Mouse (Mus musculus) CD8-positive naive resting alpha-beta T cell, adult 2 months (primary cell): ENCODE data around the gene Rbm12.
A peak's percentile ranks its signal among the peaks of the same experiment; 100 is the strongest.
"Not testable (repeated sequence)": the region's sequence is repeated elsewhere in the genome, so short reads cannot be mapped to it uniquely, and the experiment has no call there.

Experiments
- DNase-seq, 2 experiments: peaks; one replicate each; pipeline ENCODE4 v3.0.0; 2022; ENCODE audit warnings: low read depth in 2 of 2, low spot score in 2 of 2

Gene Rbm12

GRCm38 (mm10) chr2:156111358-156112079 lies at the start of gene Rbm12, which contains the start of gene Cpne1:
Rbm12 (minus strand) TSS chr2:156111978.
Cpne1 (minus strand) TSS chr2:156111965.
- peak; percentile 88 to 94 for DNase-seq

DNA sequence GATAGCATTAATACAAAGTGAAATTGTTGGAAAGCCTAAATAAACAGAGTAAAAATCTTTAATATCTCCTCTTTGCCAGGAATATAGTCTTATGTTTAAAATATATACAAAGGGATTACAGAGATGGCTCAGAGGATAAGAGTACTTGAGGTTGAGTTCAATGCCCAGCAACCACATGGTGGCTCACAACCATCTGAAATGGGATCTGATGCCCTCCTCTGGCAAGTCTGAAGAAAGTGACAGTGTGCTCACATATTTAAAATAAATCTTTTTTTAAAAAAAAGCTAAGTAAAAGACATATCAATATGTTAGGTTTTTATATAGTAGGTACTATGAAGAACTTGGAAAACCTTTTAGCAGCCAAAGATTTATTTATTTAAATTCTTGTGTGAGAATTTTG lies 39.8 kb upstream of the Rbm12 start:
- DNase-seq: no peak

DNA sequence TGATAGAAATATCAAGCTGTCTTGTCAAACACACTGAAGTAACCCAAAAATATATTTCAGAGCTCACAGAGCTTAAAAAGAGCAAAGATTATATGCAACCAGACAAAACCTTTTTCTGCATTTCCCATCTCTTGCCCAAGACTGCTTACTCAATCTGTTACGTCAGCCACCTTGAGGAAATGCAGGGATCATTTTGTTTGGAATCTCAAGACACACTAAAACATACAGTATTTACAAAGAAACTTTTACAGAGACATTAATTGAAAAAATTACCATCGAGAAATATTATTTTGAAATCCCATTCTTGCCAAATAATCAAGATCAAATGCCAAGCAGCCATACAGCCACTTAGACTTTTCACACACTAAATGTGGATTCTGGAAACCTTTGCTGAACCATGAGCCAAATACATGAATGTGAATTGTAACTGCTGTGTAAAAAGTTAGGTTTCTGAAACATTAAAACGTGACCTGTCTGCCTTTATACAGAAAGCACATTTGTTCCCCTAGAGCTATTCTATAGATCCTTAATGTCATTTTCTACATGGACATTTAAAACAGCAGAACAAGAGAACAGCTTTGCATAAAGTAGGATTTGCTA lies 35.6 kb upstream of the Rbm12 start:
- no peak for DNase-seq

DNA sequence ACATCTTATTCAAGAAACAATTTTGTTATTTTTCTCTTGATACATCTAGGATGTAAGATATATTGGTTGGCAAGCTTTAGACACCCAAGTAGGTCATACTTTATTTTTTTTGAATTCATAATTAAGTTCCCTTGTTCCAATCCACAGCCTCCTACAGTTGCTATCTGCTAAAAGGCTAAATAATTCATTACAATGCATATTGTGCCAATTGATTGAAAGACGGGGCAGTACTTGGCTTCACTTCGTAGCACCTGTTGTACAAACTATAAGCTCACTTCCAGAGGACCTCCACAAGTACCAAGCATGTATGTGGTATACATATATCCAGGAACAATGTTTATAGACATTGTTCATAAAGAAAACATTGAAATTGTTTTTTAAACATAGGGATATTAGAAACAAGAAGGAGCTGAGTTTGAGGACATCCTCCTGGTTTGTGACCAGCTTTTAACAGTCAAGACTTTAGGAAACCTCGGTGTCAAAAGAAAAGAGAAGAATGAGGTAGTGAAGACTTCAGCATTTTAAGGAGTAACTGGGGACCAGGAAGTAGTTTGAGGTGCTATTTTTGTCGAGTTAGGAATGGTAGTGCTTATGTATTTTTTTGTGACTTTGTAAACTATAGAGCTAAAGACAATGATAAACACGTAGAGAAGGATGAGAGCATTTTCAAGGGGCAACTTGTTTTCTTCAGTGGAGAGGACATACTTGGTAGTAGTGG lies 34.7 kb upstream of the Rbm12 start:
- DNase-seq: no peak

GRCm38 (mm10) chr2:156145486-156146130 lies 33.8 kb upstream of the Rbm12 start:
- no peak for DNase-seq

DNA sequence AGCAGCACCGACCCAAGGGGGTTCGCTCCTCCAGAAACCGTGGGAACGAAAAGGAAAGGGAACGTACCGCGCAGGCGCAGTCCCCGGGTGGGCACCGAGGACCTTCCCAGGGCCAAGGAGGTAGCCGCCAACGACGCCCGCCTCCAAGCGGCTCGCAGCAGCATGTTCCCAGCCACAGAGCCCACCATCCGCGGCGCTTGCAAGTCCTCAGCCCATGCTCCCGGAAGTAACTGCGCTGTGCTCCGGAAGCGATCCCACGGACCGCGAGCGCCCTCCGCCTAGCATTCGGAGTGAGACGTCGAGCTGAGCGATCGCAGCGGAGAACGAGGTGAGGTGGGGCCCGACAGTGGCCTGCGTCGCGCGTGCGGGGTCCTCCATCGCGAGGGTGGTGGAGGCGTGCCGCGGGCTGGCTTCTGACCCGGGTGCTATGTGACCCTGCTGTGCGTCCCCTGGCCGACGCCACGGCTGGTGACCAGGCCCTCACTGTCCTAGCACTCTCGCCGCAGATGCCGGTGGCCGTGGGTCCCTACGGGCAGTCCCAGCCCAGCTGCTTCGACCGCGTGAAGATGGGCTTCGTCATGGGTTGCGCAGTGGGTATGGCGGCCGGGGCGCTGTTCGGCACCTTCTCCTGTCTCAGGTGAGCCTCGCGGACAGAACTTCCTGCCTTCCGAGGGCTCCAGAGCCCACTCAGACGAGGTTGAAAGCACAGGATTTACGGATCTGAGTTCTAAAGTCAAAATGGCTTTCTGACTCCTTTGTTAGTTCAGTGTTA lies 32.4 kb upstream of the Rbm12 start, which contains the start of the genes Romo1 and Nfs1:
Gene Romo1, plus strand, starts transcription at position 87 of the 772 bp plus-strand sequence.
Gene Nfs1, minus strand, starts transcription at position 234 of the 772 bp plus-strand sequence.
- DNase-seq: peak; percentile 86 to 91

GRCm38 (mm10) chr2:156143367-156143766 lies 31.6 kb upstream of the Rbm12 start:
- DNase-seq: no peak

DNA sequence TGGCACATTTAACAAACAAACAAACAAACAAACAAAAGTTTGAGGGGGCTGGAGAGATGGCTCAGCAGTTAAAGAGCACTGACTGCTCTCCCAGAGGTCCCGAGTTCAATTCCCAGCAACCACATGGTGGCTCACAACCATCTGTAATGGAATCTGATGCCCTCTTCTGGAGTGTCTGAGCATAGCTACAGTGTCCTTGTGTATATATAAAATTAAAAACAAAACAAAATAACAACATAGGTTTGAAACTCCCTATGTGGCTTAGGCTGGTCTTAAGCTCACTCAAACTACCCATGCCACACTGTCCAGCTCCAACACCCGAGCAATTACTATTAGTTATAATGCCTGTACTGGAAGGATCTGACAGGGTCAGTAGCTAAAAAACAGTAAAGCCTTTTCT lies 31.0 kb upstream of the Rbm12 start:
- no peak for DNase-seq

DNA sequence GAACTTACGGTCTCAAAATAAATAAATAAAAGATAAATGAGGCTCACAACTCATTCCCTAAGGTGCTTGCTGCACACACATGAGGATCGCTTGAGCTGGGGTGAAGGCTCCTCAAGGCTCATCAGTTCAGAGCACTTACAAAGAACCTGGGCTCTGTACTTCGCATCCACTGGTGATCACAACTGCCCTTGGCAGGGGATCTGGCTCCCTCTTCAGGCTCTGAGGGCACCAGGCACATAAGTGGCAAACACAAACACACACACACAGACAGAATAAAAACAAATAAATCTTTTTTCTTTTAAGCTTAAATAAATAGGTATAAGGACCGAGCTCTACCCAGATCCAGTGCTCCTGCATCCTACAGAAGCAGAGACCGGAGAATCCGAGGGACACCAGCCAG lies 23.9 kb upstream of the Rbm12 start:
- no peak for DNase-seq

DNA sequence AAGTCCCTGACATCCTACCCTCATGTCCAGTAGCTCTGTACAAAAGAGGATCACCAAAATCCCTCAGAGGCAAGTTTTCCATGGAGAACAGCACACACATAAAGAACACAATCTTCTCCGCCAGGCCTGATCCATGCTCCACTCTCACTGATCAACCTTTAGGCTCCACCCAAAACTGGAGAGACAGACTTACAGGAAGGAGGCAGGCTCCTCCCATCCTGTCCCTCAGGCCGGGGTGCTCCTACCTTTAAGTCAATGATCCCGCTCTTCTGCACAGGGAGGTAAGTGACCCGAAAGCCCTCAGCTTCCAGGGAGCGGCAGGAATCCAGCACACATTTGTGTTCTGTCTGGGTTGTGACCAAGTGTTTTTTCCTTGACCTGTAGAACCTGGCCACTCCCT lies 22.4 kb upstream of the Rbm12 start:
- no peak for DNase-seq

DNA sequence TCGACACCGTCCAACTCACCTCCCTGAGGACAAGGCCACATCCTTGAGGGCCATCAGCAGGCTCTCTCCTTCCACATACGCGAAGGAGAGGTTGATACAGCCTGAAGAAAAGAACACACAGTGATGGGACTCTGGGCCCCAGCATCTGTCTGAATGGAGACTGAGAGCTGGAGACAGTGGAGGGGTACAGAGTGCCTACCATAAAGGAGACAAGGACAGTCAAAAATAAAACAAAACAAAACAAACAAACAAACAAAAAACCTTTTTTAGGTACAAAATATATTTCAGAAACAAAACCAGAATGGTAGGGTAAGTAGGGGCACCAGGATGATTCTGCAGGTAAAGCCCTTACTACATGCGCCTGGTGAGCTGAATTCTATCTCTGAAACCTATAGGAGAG lies 15.2 kb upstream of the Rbm12 start, which contains the start of gene Gm28036:
Gene Gm28036, minus strand, starts transcription at position 101 of the 400 bp plus-strand sequence.
- no peak for DNase-seq

GRCm38 (mm10) chr2:156123731-156124130 lies 12.0 kb upstream of the Rbm12 start:
- no peak for DNase-seq

- no peak for DNase-seq
These were observed 7.8 kb upstream of the Rbm12 start for GRCm38 (mm10) chr2:156119566-156119965.

- DNase-seq: not testable (repeated sequence)
These were observed 274 bp upstream of the Rbm12 start for GRCm38 (mm10) chr2:156112080-156112423.

- DNase-seq: peak in 1 of 2 experiments; percentile 20
These were observed 986 bp downstream of the Rbm12 start for GRCm38 (mm10) chr2:156110627-156111357.

DNA sequence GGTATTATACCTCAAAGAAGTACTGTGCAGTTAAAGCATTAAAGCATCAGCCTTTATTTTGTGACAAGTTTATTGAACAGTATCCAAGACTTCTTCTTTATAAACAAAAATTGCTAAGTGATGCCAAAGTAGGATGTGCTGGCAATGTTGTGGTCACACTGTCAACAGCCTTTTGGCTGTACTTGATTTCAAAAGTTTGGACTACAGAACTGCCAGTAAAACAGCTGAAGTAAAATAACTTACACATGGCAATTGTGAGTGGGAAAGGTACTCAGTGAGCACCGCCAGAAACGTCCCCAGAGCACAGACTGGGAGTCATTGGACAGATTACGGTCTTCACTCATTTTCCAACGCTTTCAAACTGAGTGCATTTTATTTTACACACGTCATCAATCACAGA lies 19.9 kb downstream of the Rbm12 start:
- DNase-seq: no peak

GRCm38 (mm10) chr2:156089799-156090198 lies 22.0 kb downstream of the Rbm12 start:
- no peak for DNase-seq

GRCm38 (mm10) chr2:156087391-156088110 lies 24.2 kb downstream of the Rbm12 start:
- DNase-seq: no peak

- no peak for DNase-seq
These were observed 27.2 kb downstream of the Rbm12 start for GRCm38 (mm10) chr2:156084541-156084940.
